Mouse (Mus musculus) midbrain, postnatal 0 days (tissue): ENCODE measurements around the gene Psg26. TPM values are rescaled to one million over a fixed set of nuclear protein-coding genes. Genes with fewer than 3 reads are reported as not detected.
"Not testable (repeated sequence)": the region's sequence is repeated elsewhere in the genome, so short reads cannot be mapped to it uniquely, and the experiment has no call there.

Experiments used
- ATAC-seq: fragments of 200-750 bp; cut with Nextera tagmentation; 2 replicates; pipeline ENCODE4 v1.8.0; 2017; ENCODE audit warnings: moderate number of reproducible peaks, mild to moderate bottlenecking, moderate TSS enrichment, moderate library complexity; ENCODE audit not compliant: low FRiP score
- DNase-seq: peaks from one replicate; pipeline ENCODE4 v3.0.0-alpha.2; 2015; ENCODE audit warnings: low spot score
- H3K27ac ChIP-seq: fragments of 300-500 bp; sonication (generic); 2 replicates; pipeline ENCODE4 v1.5.1; 2014; ENCODE audit warnings: low read depth, mild to moderate bottlenecking, low read length, mixed read lengths
- H3K27me3 ChIP-seq: fragments of 300-500 bp; sonication (generic); 2 replicates; pipeline ENCODE4 v1.6.1; 2014; ENCODE audit warnings: low read length, control low read depth, mixed read lengths; ENCODE audit not compliant: insufficient read depth
- H3K36me3 ChIP-seq: fragments of 300-500 bp; sonication (generic); 2 replicates; pipeline ENCODE4 v1.6.1; 2014; ENCODE audit warnings: low read length, control low read depth, mixed read lengths; ENCODE audit not compliant: insufficient read depth
- H3K4me1 ChIP-seq: fragments of 300-500 bp; sonication (generic); 2 replicates; pipeline ENCODE4 v1.6.1; 2014; ENCODE audit warnings: mild to moderate bottlenecking, control low read depth, antibody characterized with exemption, low read length, mixed read lengths; ENCODE audit not compliant: insufficient read depth
- H3K4me2 ChIP-seq: fragments of 300-500 bp; sonication (generic); 2 replicates; pipeline ENCODE4 v1.6.1; 2014; ENCODE audit warnings: low read depth, mild to moderate bottlenecking, low read length, mixed read lengths; ENCODE audit not compliant: poor library complexity, severe bottlenecking
- H3K4me3 ChIP-seq: fragments of 300-500 bp; sonication (generic); 2 replicates; pipeline ENCODE4 v1.5.1; 2014; ENCODE audit warnings: low read depth, mild to moderate bottlenecking, low read length, moderate library complexity
- H3K9ac ChIP-seq: fragments of 300-500 bp; sonication (generic); replicated peaks from 2 replicates; pipeline ENCODE4 v1.6.1; 2014; ENCODE audit warnings: mild to moderate bottlenecking, low read length, moderate library complexity, mixed read lengths; ENCODE audit not compliant: poor library complexity, severe bottlenecking
- H3K9me3 ChIP-seq: fragments of 300-500 bp; sonication (generic); 2 replicates; pipeline ENCODE4 v1.6.1; 2016; ENCODE audit warnings: low read length, control low read depth
- CTCF ChIP-seq: IDR thresholded peaks from 2 replicates; pipeline ENCODE4 v1.5.1; 2016; ENCODE audit warnings: antibody characterized with exemption, mild to moderate bottlenecking
- WGBS: fragments of 180-500 bp; shearing (Covaris S2); extraction: QIAGEN DNeasy Blood & Tissue Kit; methylation state at CpG from one replicate; pipeline ENCODE4 v1.1.7; 2014; 5-methylcytosine and 5-hydroxymethylcytosine counted together
- polyA plus RNA-seq: library from polyadenylated mRNA; unstranded; fragments of >200 nt; fragmentation: Nextera tagmentation; extraction: Ambion mirVana; gene quantifications from 2 replicates; pipeline ENCODE4 v1.2.1, GENCODE M21; 2015
- total RNA-seq: library from RNA; depleted of rRNA; stranded (reverse); fragments of >200 nt; gene quantifications from 2 replicates; pipeline ENCODE4 v1.2.3, GENCODE M21; 2014; rRNA removed

Gene Psg26
- total and polyA plus RNA-seq, 2 experiments from 2014 or later: not detected

GRCm38 (mm10) chr7:18511479-18511878 is 27.5 kb upstream of the Psg26 start:
- no peak overlapping the region for H3K27ac ChIP-seq
- H3K36me3 ChIP-seq: no peaks in the 10 kb centered on the region
- peak; percentile 51 for TF ChIP-seq CTCF
- no peaks in the 10 kb centered on the region for H3K4me1 ChIP-seq
- no peaks in the 10 kb centered on the region for H3K9me3 ChIP-seq
- DNase-seq (no peak), ATAC-seq (no peak)
- no peaks in the 10 kb centered on the region for H3K27me3 ChIP-seq
- no peak overlapping the region for H3K4me2 ChIP-seq
- H3K9ac ChIP-seq: no peak overlapping the region
- 23% methylated on average over 9 of the region's 9 CpGs for WGBS
- no peak overlapping the region for H3K4me3 ChIP-seq

GRCm38 (mm10) chr7:18431941-18432340 is 52.0 kb downstream of the Psg26 start, which contains the start of gene Psg28:
TSS of gene Psg28 (minus strand) at chr7:18432041.
- H3K9me3 ChIP-seq: 0 out of 2 replicates have a peak, but pooled peaks cover 18% of the 10 kb centered on the region
- not testable (repeated sequence) for H3K4me2 ChIP-seq, DNase-seq, H3K27ac ChIP-seq, ATAC-seq, H3K4me3 ChIP-seq, H3K9ac ChIP-seq, H3K4me1 ChIP-seq, H3K36me3 ChIP-seq, H3K27me3 ChIP-seq
- 81% methylated on average over 2 of the region's 2 CpGs for WGBS

Other genes starting within 250 kb of the Psg26 start
- gene Mill1, start 238.8 kb downstream of the Psg26 start, total RNA-seq: not detected in 2 replicates
- not detected in 2 replicates for gene Mill1, start 238.8 kb downstream of the Psg26 start, polyA plus RNA-seq
- not detected in 2 replicates for gene Psg18, start 129.2 kb downstream of the Psg26 start, total RNA-seq
- gene Psg18, start 129.2 kb downstream of the Psg26 start, polyA plus RNA-seq: not detected in 2 replicates
- gene Psg28, start 52.1 kb downstream of the Psg26 start, total RNA-seq: not detected in 2 replicates
- gene Psg28, start 52.1 kb downstream of the Psg26 start, polyA plus RNA-seq: not detected in 2 replicates
- not detected in 2 replicates for gene Psg25, start 48.1 kb upstream of the Psg26 start, total RNA-seq
- gene Psg25, start 48.1 kb upstream of the Psg26 start, polyA plus RNA-seq: not detected in 2 replicates
- gene Psg27, start 83.1 kb upstream of the Psg26 start, total RNA-seq: not detected in 2 replicates
- gene Psg27, start 83.1 kb upstream of the Psg26 start, polyA plus RNA-seq: not detected in 2 replicates
- not detected in 2 replicates for gene Psg23, start 132.3 kb upstream of the Psg26 start, total RNA-seq
- gene Psg23, start 132.3 kb upstream of the Psg26 start, polyA plus RNA-seq: not detected in 2 replicates
- gene Psg21, start 172.5 kb upstream of the Psg26 start, total RNA-seq: not detected in 2 replicates
- gene Psg21, start 172.5 kb upstream of the Psg26 start, polyA plus RNA-seq: not detected in 2 replicates
- gene Psg20, start 202.0 kb upstream of the Psg26 start, total RNA-seq: not detected in 2 replicates
- not detected in 2 replicates for gene Psg20, start 202.0 kb upstream of the Psg26 start, polyA plus RNA-seq
- gene Psg22, start 233.9 kb upstream of the Psg26 start, total RNA-seq: not detected in 2 replicates
- not detected in 2 replicates for gene Psg22, start 233.9 kb upstream of the Psg26 start, polyA plus RNA-seq